Mouse (Mus musculus) thymus, adult 2 months (tissue): ENCODE results near the gene Snx21. TPM values are rescaled to one million over a fixed set of nuclear protein-coding genes. Genes with fewer than 3 reads are reported as not detected.

Experiments used
- DNase-seq: peaks from one replicate; pipeline ENCODE4 v3.0.0; 2021
- H3K27ac ChIP-seq: fragments of 200-500 bp; 2 replicates; pipeline ENCODE4 v1.5.1; 2012; ENCODE audit warnings: low read length, control low read depth; ENCODE audit not compliant: control insufficient read depth, insufficient read depth
- H3K27me3 ChIP-seq: fragments of 200-500 bp; 2 replicates; pipeline ENCODE4 v1.6.1; 2012; ENCODE audit warnings: mild to moderate bottlenecking, low read length, moderate library complexity, mixed read lengths; ENCODE audit not compliant: control insufficient read depth, insufficient read depth
- H3K36me3 ChIP-seq: fragments of 200-500 bp; 2 replicates; pipeline ENCODE4 v1.6.1; 2012; ENCODE audit warnings: mild to moderate bottlenecking, low read length, moderate library complexity; ENCODE audit not compliant: control insufficient read depth, insufficient read depth
- H3K4me1 ChIP-seq: fragments of 200-500 bp; replicated peaks from 2 replicates; pipeline ENCODE4 v1.6.1; 2012; ENCODE audit warnings: low read length; ENCODE audit not compliant: control insufficient read depth, insufficient read depth
- H3K4me3 ChIP-seq: fragments of 200-500 bp; 2 replicates; pipeline ENCODE4 v1.5.1; 2012; ENCODE audit warnings: mild to moderate bottlenecking, low read length, control low read depth, moderate library complexity; ENCODE audit not compliant: control insufficient read depth, insufficient read depth
- CTCF ChIP-seq: fragments of 200-500 bp; IDR thresholded peaks from 2 replicates; pipeline ENCODE4 v1.5.1; 2012; ENCODE audit warnings: mild to moderate bottlenecking, control low read depth, low read length, moderate library complexity, borderline replicate concordance; ENCODE audit not compliant: control insufficient read depth, poor library complexity, insufficient read depth; ENCODE audit errors: extremely low read depth
- POLR2A ChIP-seq: fragments of 200-500 bp; IDR thresholded peaks from 2 replicates; pipeline ENCODE4 v1.6.1; 2012; ENCODE audit warnings: mild to moderate bottlenecking, low read length, control low read depth, moderate library complexity; ENCODE audit not compliant: control insufficient read depth, poor library complexity, insufficient read depth; ENCODE audit errors: extremely low read depth
- WGBS: fragments of 180-500 bp; shearing (Covaris S2); methylation state at CpG from one replicate; pipeline ENCODE4 v1.1.7; 2018; 5-methylcytosine and 5-hydroxymethylcytosine counted together
- polyA plus RNA-seq: library from polyadenylated mRNA; depleted of rRNA; stranded (reverse); fragments of >200 nt; gene quantifications from 2 replicates; pipeline ENCODE4 v1.2.3, GENCODE M21; 2012

The Snx21 gene
- polyA plus RNA-seq, 1 experiment: 11.9 TPM

- H3K4me1 ChIP-seq: peaks cover 8% of the 10 kb centered on the region
- TF ChIP-seq POLR2A: no peak
- no peak for TF ChIP-seq CTCF
- H3K27ac ChIP-seq: no peak overlapping the region
- H3K27me3 ChIP-seq: no peaks in the 10 kb centered on the region
- no peak overlapping the region for H3K4me3 ChIP-seq
- no peak for DNase-seq
- WGBS: 84% methylated on average over 7 of the region's 7 CpGs
- no peaks in the 10 kb centered on the region for H3K36me3 ChIP-seq
These were observed 1.6 kb upstream of the Snx21 start for GRCm38 (mm10) chr2:164783926-164784581.

GRCm38 (mm10) chr2:164784869-164785420 lies 678 bp upstream of the Snx21 start:
- Histone ChIP-seq H3K27me3 (no peaks in the 10 kb centered on the region), H3K4me3 (no peak overlapping the region; the same call in 1 of the 2 replicates), H3K36me3 (no peaks in the 10 kb centered on the region), H3K4me1 (peaks cover 8% of the 10 kb centered on the region), H3K27ac (no peak overlapping the region)
- TF ChIP-seq POLR2A (no peak), CTCF (no peak)
- WGBS: 15% methylated on average over 7 of the region's 7 CpGs
- DNase-seq: no peak

- H3K4me1 ChIP-seq: peaks cover 8% of the 10 kb centered on the region
- TF ChIP-seq CTCF (no peak), POLR2A (no peak)
- H3K4me3 ChIP-seq: peak overlapping the region; percentile 75
- WGBS: 30% methylated on average over 15 of the region's 15 CpGs
- DNase-seq: no peak
- H3K36me3 ChIP-seq: no peaks in the 10 kb centered on the region
- H3K27me3 ChIP-seq: no peaks in the 10 kb centered on the region
- no peak overlapping the region for H3K27ac ChIP-seq
These were observed 814 bp downstream of the Snx21 start for GRCm38 (mm10) chr2:164786388-164786885.

- TF ChIP-seq POLR2A (no peak), CTCF (no peak)
- no peaks in the 10 kb centered on the region for H3K27me3 ChIP-seq
- H3K27ac ChIP-seq: no peak overlapping the region
- no peak for DNase-seq
- peaks cover 8% of the 10 kb centered on the region for H3K4me1 ChIP-seq
- 0 out of 2 replicates have a peak, but pooled peaks cover 4% of the 10 kb centered on the region for H3K36me3 ChIP-seq
- WGBS: 66% methylated on average over 3 of the region's 3 CpGs
- H3K4me3 ChIP-seq: no peak overlapping the region
These were observed 1.4 kb downstream of the Snx21 start for GRCm38 (mm10) chr2:164787032-164787431.

GRCm38 (mm10) chr2:164787779-164788178 lies 2.2 kb downstream of the Snx21 start:
- no peak for DNase-seq
- Histone ChIP-seq H3K36me3 (0 out of 2 replicates have a peak, but pooled peaks cover 8% of the 10 kb centered on the region), H3K4me1 (peaks cover 8% of the 10 kb centered on the region), H3K27me3 (no peaks in the 10 kb centered on the region), H3K4me3 (no peak overlapping the region), H3K27ac (no peak overlapping the region)
- WGBS: 89% methylated on average over 10 of the region's 10 CpGs
- TF ChIP-seq CTCF (no peak), POLR2A (no peak)

- 0 out of 2 replicates have a peak, but pooled peaks cover 8% of the 10 kb centered on the region for H3K36me3 ChIP-seq
- TF ChIP-seq CTCF: no peak
- TF ChIP-seq POLR2A: no peak
- H3K27ac ChIP-seq: no peak overlapping the region
- H3K27me3 ChIP-seq: no peaks in the 10 kb centered on the region
- H3K4me1 ChIP-seq: peaks cover 8% of the 10 kb centered on the region
- 93% methylated on average over 4 of the region's 4 CpGs for whole genome bisulfite sequencing
- H3K4me3 ChIP-seq: no peak overlapping the region
- DNase-seq: no peak
These were observed 2.8 kb downstream of the Snx21 start for GRCm38 (mm10) chr2:164788411-164788810.

GRCm38 (mm10) chr2:164790451-164790850 lies 4.8 kb downstream of the Snx21 start:
- no peak for DNase-seq
- WGBS: 93% methylated on average over 4 of the region's 4 CpGs
- Histone ChIP-seq H3K27ac (no peak overlapping the region), H3K4me1 (peaks cover 8% of the 10 kb centered on the region), H3K36me3 (peaks cover 18% of the 10 kb centered on the region), H3K27me3 (no peaks in the 10 kb centered on the region), H3K4me3 (no peak overlapping the region)
- TF ChIP-seq POLR2A (no peak), CTCF (no peak)
